Mouse (Mus musculus) left cerebral cortex, postnatal 14 days (tissue): ENCODE results near the gene Gm11492. TPM values are rescaled to one million over a fixed set of nuclear protein-coding genes. Genes with fewer than 3 reads are reported as not detected.

Experiments used
- DNase-seq, 2 experiments: peaks; one replicate each; pipeline ENCODE4 v3.0.0; 2021 to 2022; ENCODE audit warnings: low spot score in 2 of 2, mixed read lengths in 1 of 2
- intact Hi-C: fragments of 180-260 bp; cut with DNase I; formaldehyde crosslinking; loops from one replicate; pipeline ENCODE4 v1.15.1; 2025
- long read RNA-seq, 2 experiments: library from polyadenylated mRNA; stranded (forward); transcript quantifications; one replicate each; pipeline ENCODE4 v2.0.0; 2021
- total RNA-seq, 2 experiments: library from RNA; stranded (reverse); gene quantifications; 2 replicates each; pipeline ENCODE4 v1.2.3; 2021

The Gm11492 gene
- total RNA-seq = under 1 TPM in 1 of 2 experiments, not detected in 1; 0.17 TPM
- long read RNA-seq, experiment 1 = 0 reads
- long read RNA-seq, experiment 2 = 0 reads

DNA sequence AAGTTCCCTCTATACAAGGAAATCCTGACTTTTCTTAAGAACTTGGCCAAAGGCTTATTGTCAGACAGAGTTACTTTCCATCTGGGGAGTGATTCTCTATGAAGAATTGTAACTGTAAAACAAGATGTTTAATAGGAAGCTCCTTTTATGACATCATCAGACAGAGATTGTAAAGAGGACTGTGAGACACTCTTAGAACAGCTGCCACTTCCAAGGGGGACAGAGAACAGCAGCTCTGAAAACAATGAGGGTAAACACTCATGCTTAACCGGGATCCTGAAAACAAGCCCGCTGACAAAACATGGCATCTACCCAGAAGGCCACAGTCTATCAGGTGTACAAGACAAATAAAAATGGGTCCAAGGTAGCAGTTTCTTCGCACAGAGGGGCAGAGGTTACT is at the start of gene Gm11492:
TSS of gene Gm11492 (plus strand) at position 153 of the 400 bp plus-strand sequence.
- intact Hi-C loops = no loop called here
- no peak for DNase-seq

DNA sequence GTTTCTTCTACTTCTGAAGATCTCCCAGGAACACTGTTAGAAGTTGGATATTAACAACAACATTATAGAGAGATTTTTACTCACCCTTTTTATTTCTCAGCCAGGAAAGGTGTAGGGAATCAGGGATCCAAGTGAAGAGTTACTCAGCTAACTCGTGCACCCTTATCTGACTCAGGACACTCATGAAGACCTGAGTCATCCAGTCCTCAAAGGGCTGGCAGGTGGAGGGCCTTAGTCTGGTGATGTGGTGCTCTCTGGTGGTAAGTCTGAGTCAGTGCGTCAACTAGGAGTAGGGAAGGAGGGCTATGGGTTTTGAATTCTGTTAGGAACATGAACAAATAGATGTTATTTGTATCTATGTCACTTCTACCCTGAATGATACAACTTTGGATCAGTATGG is 47.2 kb upstream of the Gm11492 start:
- DNase-seq = peak; percentile 6 to 15
- intact Hi-C loops = no loop called here

DNA sequence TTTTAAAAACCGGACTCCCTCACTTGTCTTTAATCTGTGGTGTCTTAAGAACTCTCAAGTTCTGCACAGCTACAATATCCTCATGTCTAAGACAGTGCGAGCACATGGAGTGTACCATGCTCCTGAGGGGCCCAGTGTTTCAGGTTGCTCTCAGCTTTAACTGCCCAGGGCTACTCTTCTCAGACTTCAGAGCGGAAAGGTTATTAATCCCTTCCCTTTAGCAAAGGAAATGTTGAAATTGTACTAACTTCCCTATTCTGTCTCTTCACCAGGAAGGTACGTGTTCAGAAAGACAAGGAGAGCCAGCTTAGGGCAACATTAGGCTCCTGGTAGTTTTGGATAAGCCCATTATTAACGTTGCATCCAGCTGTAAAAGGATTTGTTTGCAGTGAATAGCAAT is 43.0 kb upstream of the Gm11492 start:
- no peak for DNase-seq
- intact Hi-C loops = no loop called here

- DNase-seq = no peak
- intact Hi-C loops = no loop called here
Measured at GRCm38 (mm10) chr11:87523967-87524366, 42.5 kb upstream of the Gm11492 start.

- intact Hi-C loops = no loop called here
- no peak for DNase-seq
Measured at GRCm38 (mm10) chr11:87524780-87525179, 41.7 kb upstream of the Gm11492 start.

DNA sequence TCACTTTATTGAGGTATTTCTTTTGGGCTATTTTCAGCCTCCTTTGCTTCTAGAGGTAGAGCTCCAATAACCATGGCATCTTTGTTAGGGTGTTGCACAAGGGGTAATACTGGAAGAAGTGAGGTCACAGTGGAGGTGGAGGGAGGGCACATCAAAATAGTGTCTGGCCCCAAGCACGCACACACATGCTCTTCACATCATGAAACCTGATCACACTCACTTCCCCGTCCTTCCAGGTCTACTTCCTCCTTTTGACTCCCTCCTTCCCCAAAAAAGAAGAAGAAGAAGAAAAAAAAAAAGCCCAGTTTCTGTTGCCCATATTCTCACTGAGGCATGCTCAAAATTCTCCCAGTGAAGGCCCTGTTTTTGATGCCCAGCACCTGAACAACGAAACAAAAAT is 39.1 kb upstream of the Gm11492 start:
- intact Hi-C loops = no loop called here
- no peak for DNase-seq

DNA sequence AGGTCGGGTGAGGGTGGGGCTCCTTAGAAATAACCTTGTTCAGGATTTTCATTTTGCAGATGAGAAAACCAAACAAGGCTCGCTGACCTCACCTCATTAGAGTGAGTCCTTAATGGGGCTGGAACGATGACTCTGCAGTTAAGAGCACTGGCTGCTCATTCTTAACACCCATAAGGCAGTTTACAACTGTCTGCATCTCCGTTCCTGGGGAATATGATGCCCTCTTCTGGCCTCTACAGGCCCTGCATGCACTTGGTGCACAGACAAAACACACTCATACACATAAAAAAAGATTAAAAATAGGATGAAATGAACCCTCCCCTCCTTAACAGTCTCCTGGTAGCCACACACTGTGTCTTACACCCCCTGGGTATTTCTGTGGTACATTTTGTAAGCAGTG is 38.5 kb upstream of the Gm11492 start:
- intact Hi-C loops = no loop called here
- DNase-seq = no peak

GRCm38 (mm10) chr11:87531695-87532094 is 34.8 kb upstream of the Gm11492 start:
- no peak for DNase-seq
- intact Hi-C loops = no loop called here

GRCm38 (mm10) chr11:87542285-87542684 is 24.2 kb upstream of the Gm11492 start:
- intact Hi-C loops = no loop called here
- DNase-seq = no peak

GRCm38 (mm10) chr11:87542906-87543305 is 23.5 kb upstream of the Gm11492 start:
- intact Hi-C loops = no loop called here
- DNase-seq = no peak

DNA sequence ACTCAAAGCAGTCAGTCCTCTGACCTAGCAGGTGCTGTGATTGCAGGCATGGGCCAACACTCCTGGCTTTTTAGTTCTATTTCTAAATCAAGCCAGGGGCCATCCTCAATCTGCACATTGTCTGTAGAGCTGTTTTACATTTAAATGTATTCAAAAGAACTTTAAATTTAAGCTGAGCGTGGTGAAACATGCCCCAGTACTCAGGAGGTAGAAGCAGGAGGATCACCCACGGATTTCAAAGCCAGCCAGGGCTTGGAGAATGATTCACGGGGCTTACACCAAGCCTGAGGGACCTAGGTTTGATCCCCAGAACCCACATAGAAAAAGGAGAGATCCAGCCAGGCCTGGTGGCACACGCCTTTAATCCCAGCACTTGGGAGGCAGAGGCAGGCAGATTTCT is 13.1 kb upstream of the Gm11492 start:
- peak in 1 of 2 experiments; percentile 19 for DNase-seq
- intact Hi-C loops = no loop called here

GRCm38 (mm10) chr11:87554386-87554785 is 12.1 kb upstream of the Gm11492 start:
- DNase-seq = no peak
- intact Hi-C loops = no loop called here

DNA sequence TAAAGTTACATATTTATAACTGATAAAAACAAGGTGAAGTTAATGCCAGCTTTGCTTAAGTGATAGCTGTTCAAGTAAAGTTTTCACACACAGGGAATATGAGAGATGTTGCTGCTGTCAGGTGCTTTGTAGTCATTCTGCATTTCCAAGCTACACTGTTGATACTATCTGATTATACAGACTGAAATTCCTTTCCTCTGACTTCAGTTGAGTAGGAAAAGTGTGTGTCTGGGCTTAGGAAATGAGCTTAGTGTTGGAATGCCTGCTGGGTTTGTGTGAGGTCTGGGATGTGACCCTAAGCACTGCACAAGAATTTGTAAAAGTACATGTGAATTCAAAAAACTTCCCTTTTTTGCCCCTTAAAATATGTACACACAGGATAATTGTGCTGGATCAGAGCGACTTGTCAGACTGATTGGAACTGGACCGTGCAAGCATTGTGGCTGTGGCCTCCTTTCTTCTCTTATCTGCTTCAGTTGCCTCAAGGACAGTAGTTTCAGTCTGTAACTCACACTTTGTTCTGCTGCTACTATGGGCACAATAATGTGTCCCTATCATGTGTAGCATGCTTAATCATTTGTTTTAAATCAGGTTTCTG is 11.2 kb upstream of the Gm11492 start:
- DNase-seq = no peak
- intact Hi-C loops = no loop called here

DNA sequence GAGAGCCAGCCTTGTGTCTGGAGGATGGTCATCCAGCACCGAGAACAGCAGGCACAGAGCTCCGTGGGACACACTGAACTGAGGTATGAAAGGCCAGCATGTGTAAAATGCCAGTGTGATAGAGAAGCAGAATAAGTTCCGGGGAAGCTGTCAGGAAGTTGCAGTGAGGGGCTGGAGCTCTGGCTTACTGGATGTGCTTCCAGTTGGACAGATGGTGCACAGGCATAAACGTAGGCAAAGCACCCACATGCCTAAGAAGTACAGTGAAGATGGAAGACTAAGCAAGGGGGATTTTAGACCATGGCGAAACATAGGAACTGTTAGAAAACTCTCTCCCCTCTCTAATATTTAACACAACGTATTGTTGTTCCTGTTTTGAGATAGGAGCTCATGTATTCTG is 5.2 kb upstream of the Gm11492 start:
- no peak for DNase-seq
- intact Hi-C loops = no loop called here

GRCm38 (mm10) chr11:87568255-87568953 is 2.0 kb downstream of the Gm11492 start, which contains the start of gene Sept4:
Gene Sept4 (plus strand): TSS chr11:87568903.
- no peak for DNase-seq
- intact Hi-C loops = no loop called here

GRCm38 (mm10) chr11:87570743-87571142 is 4.3 kb downstream of the Gm11492 start:
- no peak for DNase-seq
- intact Hi-C loops = no loop called here

DNA sequence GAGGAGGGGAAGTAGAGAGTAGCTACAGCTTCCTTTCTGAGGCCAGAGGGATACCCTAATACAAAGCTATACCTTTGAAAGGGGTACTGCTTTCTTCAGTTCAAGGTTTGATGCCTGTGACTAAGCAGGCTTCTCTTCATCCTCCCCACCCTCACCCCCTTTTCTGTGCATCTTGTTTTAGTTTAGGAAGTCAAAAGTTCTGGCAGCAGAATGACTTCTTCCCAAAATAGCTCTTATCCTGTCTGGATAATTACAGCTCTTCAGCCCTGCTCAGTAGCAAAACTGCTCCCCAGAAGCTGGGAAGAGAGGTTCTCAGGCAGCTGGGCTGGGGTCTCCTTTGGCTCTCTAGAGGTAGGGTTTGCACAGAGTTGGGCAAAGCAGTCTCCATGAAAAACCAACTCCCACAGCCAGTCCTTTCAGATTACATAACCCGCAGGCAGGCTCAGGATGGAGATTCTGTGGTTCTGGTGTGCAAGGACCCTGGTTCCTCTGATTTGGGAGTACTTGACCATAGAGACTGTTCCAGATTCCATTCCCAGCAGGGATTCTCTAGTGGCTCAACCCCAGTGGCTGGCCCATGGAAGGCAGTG is 5.0 kb downstream of the Gm11492 start:
- intact Hi-C loops = no loop called here
- no peak for DNase-seq

GRCm38 (mm10) chr11:87573751-87574150 is 7.3 kb downstream of the Gm11492 start:
- no peak for DNase-seq
- intact Hi-C loops = no loop called here

- no peak for DNase-seq
- intact Hi-C loops = no loop called here
Measured at GRCm38 (mm10) chr11:87574520-87575180, 8.2 kb downstream of the Gm11492 start.

DNA sequence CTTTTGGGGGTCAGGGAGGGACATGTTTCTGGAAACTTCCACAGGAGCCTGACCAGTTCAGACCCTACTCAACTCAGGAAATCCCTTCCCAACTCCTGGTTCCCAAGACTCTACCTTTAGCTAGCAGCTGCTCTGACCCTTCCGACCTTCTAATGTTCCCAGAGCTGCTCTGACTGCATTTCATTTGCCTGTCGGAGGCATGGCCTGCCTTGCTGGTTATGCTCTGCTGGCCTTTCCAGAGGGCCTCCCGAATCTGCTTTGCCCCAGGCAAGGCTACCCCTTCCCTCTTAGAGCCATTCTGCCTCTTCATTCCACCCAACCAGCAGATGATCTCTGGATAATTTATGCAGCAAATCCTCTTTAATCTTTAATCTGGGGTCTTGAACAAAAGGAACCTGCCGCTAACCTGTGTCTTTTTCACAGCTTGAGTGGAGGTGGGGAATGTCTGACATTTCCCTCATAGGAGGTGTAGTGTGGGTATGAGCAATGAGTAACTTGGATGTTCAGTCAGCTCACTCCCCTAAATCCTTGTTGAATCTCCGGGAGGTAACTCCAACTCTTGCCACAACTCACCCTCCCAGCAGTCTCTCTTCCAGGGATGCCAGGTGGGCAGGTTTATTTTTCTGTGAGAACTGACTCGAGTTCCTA is 11.3 kb downstream of the Gm11492 start:
- no peak for DNase-seq
- intact Hi-C loops = no loop called here
